Mouse (Mus musculus) erythroid progenitor cell, adult 5-6 weeks (primary cell): ENCODE data around the gene Nsun4. TPM values are rescaled to one million over a fixed set of nuclear protein-coding genes. Genes with fewer than 3 reads are reported as not detected.
A peak's percentile ranks its signal among the peaks of the same experiment; 100 is the strongest.

ENCODE experiments used
- ATAC-seq: replicated peaks from 2 replicates; pipeline ENCODE4 v1.8.0; 2016; ENCODE audit warnings: moderate number of reproducible peaks, mild to moderate bottlenecking, moderate TSS enrichment, inconsistent platforms; ENCODE audit not compliant: poor library complexity, low FRiP score, severe bottlenecking
- total RNA-seq, 2 experiments: library from RNA; stranded (forward) in 1 of 2; stranded (reverse) in 1 of 2; fragments of 150-400 nt in 1 of 2; fragments of 186-747, 209-891 nt in 1 of 2; gene quantifications; 2 replicates each; pipeline versions ENCODE4 v1.2.3 to v1.2.4; 2015 to 2017; ENCODE audit warnings: low replicate concordance in 2 of 2

Gene Nsun4
- total RNA-seq (2015; ENCODE audit: low replicate concordance) (0.84 and 3.6 TPM in 2 replicates), total RNA-seq (2017; ENCODE audit: low replicate concordance) (1.4 and 2.1 TPM in 2 replicates)

DNA sequence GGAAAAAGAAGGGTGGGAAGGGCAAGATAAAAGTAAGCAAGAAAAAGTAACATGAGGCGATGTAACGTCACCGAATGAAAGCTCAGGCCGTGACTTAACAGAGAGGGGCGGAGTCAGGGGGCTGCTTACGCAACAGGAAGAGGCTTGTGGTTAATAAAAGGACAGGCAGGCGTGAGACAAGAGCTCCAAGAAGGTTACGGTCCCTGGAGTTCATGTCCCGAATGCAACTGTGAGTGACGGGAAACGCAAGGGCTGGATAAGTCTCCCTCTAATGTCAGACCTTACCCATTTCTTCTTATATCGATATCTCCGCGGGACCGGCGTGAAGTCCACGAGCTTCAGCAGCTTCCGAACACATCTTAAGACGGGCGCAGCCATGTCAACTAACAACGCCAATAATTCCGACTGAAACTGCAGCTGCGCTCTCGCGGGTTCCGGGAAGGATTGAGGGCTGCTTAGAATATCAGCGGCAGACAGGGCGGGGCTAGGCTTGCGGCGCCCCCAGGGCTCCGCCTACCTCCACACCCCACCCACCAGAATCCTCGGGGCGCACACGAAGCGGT, at the start of gene Nsun4:
TSS of gene Nsun4 (minus strand) at position 478 of the 563 bp plus-strand sequence.
- ATAC-seq = peak; percentile 98

DNA sequence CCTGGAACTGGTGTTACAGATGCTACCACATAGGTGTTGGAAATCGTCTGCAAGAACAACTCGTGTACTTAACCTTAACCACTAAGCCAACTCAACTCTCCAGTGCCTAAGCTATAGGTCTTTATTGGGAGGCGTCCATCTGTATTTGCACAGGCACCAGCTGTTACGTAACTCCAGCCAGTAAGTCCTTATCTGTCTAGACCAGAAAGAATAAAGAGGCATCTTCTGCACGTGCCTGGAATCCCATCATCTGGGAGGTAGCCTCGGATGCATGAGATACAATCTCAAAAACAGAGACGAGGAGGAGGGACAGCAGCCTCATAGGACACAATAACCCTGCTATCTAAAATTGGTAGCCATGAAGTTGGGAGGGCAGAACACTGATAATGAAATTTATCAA, 47.3 kb upstream of the Nsun4 start:
- peak; percentile 85 for ATAC-seq

DNA sequence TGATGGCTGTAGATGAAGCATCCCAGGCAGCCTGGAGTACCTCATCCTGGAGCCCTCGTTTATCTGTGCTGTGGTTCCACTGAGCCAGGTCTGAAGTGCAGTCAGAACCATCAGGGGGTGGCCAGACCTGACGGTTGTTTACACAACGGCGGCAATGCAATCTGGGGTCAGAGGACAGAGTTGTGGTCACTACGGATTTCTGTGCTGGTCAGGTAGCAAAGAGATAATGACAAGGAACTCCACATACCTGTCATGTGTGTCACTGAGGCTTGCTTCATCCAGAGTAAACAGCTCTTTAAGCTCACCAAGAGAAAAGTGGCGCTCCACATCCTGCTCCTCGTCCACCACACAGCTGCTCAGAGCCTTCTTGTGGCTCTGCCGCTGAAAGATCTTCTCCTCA, 43.5 kb upstream of the Nsun4 start:
- no peak for ATAC-seq

DNA sequence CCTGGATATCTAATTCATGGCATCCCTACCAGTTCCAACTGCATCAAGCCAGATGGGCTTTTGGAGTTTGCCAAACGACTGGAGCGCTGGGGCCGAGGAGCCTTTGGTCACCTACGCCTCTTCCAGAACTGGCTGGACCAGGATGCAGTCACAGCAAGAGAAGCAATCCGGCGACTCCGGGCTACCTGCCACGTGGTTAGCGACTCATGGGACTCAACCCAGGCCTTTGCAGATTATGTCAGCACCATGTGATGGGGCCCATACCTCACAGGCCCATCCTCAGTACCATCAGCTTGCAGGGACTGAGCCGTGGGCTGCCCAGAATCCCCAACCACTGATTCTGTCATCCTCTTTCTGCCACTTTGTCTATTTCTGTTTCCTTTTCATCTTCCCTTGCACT, 42.6 kb upstream of the Nsun4 start:
- no peak for ATAC-seq

DNA sequence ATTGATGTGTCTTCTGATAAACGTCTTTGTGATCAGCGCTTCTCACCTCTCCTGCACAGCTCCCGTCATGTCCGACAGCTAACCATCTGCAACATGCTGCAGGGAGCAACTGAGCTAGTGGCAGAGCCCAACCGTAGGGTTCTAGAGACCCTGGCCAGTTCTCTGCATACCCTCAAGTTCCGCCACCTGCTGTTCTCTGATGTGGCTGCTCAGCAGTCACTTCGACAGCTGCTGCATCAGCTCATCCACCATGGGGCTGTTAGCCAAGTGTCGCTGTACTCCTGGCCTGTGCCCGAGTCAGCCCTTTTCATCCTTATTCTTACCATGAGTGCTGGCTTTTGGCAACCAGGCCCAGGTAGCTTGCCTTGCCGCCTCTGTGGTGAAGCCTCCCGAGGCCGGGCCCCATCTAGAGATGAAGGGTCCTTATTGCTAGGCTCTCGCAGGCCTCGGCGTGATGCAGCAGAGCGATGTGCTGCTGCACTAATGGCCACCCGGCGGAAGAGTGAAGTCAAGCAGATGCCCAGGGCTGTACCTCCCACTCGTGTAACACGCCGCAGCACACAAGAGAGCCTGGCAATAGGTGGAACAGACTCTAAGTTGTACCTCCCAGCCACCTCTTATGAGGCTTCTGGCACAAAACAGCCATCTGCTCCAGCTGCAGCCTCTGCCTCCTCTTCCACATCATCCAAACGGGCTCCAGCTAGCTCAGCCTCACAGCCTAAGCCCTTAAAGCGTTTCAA, 35.0 kb upstream of the Nsun4 start:
- ATAC-seq = no peak

DNA sequence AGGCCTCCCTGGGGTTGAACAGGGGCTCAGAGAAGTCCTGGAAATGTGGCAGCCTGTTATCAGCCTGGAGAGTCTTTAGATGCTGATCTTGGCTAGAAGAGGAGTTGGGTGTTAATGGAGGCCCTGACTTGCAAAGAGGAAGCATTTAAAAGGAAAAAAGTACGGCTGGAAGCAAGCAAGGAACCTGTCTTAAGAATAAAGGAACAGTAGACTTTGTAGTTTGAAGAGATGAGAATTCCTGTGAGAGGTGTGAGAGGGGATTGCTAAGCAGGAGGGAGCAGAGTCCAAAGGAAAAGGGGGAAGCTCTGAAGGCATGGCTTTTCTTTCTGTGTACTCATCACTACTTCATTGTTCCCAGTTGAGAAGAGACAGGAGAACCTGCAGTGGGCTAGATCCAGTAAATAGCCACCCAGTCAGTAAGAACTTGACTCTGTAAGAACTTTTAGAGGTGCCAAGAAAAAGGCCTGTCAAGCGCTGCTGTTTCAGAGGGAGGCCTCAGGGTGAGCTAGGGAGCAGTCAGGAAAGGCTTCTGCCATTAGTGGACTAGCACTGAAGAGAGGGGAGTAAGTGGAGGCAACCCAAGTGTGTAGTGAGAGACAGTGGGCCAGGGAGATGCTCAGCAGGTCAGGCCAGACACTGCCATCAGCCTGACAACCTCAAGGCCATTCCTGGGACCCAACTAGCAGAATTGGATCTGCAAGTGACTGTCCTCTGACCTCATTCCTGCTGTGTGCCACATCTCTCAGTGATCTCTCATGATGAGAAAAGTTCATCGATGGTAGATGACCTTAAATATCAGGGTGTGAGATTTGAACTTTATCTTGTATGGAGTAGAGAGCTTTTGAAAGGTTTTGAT, 23.8 kb upstream of the Nsun4 start:
- ATAC-seq = no peak

DNA sequence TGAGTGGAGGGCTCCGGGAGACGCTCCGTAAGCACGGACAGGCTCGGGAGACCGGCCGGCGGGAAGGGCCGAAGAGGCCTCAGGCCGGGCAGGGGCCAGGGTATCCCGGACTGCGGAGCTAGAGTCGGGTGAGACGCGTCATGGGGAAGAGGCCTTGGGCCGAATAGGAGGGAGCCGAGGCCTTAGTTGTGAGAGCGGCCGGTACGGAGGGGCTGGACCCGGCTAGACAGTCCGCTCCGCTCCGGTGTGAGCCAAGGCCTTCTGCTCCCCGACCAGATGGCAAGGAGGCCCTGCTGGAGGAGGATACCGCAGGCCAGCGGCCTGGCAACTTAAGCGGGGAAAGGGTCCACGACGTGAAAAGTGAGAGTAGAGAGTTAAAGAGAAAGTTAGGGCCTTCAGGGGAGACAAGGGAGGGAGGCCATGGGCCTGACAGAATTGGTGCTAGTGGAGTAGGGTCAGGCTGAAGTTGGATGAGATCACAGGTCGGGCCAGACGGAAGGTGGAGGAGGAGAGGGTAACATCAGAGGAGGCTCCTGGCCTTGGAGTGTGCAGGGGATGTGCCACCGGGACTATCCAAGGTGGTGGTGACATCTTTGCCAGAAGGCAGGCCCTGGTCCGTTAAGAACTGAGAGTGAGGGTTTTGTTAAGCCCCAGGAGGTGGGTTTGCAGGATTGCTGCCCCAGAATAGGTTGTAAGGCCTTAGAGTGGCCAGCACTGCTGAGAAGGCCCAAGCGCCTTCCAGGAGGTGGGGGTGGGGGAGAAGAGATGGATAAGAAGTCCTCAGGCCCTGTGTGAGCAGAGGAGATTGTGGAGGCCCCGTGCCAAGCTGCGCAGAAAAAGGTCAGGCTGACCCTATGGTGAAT, 22.9 kb upstream of the Nsun4 start:
- peak; percentile 28 for ATAC-seq

DNA sequence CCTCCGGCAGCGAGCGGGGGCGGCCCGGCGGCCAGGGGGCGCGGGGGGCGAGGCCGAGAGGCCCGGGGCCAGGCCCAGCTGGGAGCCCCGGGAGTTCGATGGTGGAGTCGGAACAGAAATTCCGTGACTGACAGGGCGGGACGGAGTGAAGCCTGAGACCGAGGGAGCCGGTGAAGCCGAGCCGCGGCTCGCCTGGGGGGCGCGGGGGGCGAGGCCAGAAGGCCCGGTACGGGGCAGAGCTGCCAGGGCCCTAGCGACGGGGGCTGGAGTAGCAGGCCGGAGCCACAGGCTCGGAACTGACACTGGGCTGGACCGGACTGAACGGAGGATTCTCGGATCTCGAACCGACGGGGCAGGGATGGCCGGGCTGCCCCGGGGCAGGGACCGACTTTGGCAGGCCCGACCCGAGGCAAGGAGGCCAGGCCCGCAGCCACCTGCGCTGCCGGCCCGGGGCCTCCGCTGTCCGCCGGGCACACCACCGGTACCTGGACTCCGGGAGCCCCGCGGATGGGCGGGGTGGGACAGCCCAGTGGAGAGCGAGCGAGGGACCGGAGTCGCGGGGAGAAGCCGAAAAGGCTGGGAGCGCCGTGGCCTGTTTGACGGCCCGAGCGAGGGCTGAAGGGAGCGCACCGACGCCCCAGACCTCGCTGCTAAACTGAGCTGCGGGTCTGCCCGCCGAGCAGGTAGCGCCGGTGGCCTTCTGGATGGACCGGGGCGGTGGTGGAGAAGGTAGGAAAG, 22.1 kb upstream of the Nsun4 start:
- peak; percentile 39 for ATAC-seq

DNA sequence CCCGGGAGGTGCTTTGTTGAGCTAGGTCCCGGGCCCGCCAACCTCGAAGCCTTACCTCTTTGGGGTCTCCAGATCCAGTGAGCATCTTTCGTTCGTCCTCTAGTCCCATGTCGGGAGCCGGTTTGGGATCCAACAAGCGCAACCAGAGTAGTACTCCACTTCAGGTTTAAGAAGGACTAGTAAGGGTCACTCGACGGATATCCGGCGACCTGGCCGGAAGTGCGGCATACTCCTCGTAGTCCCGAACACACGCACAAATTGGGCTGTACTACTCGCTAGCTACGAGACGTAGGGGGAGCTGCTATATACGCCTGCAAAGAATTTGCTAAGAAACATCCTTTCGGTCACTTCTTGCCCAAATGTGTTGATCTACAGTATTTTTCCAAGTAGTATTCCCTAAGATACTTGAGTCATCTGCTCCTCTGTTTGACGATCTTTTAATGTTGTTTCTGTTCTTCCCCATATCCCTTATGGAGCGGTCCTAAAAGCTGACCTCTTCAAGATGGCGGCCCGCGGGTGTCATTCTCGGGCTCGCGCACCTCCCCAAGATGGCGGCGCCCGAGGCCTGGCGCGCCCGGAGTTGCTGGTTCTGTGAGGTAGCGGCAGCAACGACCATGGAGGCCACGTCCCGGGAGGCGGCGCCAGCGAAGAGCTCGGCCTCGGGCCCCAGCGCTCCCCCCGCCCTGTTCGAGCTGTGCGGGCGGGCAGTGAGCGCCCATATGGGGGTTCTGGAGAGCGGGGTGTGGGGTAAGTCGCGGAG, 21.4 kb upstream of the Nsun4 start, which contains the start of the genes Uqcrh and Lrrc41:
TSS of gene Uqcrh (minus strand) at position 211 of the 760 bp plus-strand sequence.
TSS of gene Lrrc41 (plus strand) at position 409 of the 760 bp plus-strand sequence.
- peak; percentile 87 for ATAC-seq

DNA sequence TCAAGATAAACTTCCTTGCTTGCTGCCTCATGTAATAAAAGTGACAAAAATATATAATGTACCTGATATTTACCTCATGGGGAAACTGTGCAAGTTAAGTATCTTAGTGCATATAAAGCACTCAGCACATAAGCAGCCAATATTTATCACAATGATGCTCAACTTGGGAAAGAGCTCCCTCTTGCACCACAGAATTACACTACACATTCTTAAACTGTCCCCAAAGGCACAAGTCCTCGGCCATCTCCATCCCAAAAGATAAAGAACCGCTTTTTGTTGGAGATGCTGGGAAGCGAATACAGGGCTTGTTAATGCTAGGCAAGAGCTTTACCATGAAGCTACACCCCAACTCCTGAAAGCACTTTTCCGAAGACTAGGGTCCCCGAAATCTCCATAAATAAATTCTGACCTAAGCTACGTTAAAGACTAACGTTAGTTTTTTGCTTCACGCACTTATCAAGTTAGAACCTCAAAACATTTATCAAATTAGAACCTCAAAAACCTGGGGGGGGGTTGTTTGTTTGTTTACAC, 20.5 kb upstream of the Nsun4 start:
- peak; percentile 48 for ATAC-seq

DNA sequence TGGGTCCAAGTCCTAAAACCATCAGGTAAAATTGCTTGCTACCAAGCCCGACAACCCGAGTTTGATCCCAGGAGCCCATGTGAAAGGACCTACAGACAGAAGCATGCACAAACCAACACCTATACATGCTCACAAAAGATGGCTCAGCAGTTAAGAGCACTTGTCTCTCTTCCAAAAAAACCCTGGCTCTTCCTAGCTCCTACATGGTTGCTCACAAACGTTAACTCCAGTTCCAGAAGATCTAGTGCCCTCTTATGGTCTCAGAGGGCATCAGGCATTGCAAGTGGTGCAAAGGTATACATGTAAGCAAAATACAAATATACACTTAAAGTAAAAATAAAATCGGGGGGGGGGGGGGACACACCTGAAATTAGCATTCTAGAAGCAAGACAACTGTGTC, 19.5 kb upstream of the Nsun4 start:
- no peak for ATAC-seq

DNA sequence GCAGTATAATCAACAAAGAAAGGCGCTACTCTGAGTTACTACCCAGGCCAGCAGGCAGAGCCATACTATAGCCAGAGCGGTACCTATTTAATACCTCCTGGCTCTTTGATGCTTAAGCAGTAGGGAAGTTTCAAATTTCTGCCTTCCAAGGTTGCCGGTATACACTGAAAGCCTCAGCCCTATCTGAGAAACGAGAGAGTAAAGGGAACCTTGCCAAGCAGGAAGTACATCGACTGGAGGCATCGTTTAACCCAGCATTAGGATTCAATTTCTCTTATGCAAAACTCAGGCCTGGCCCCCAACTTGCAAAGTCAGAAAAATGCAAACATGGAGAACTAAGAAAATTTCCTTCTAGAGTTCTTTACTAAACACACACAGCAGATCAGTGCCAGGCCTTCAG, 16.4 kb upstream of the Nsun4 start:
- ATAC-seq = no peak

DNA sequence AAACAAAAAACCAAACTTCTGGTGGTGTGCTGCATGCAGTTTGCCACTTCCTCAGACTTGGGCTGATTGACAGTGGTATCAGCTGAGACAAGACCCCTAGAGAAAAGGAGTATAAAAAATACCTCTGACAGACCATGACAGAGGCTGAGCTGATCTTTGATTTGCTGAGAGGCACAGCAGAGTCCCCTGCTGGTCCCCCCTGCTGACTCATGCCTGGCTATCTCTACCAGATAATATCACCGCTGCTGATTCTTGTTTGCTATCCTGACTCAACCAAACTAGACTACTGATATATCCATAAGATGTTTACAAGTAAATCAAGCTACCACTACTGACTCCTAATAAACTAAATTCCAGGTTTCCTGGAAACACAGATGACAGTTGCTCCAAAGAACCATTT, 10.2 kb upstream of the Nsun4 start:
- no peak for ATAC-seq

DNA sequence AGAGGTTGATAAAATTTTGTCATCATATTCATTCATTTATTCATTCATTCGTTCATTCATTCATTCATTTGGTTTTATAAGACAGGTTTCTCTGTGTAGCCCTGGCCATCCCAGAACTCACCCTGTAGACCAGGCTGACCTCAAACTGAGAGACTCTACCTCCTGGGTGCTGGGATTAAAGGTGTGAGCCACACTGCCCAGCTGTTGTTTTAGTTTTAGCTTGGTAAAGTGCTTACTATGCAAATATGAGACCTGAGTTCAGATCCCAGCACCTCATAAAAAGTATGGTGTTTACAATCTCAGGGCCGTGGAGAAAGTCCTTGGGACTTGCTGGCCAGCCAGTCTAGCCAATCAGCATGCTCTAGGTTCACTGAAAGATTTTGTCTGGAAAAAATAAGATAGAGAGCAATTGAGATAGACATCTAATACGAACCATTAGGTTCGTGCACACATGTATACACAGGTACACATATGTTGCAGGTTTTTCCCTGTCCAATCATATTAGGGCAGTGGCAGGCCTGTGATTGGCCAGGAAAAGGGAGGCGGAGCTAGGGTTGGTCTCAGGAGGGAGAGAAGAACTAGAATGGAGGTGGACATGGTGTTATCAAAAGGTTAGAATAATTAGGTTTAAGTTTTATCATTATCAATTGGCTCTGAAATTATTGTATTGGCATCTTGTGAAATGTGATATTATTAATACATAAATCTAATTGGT, 5.5 kb upstream of the Nsun4 start:
- ATAC-seq = no peak

DNA sequence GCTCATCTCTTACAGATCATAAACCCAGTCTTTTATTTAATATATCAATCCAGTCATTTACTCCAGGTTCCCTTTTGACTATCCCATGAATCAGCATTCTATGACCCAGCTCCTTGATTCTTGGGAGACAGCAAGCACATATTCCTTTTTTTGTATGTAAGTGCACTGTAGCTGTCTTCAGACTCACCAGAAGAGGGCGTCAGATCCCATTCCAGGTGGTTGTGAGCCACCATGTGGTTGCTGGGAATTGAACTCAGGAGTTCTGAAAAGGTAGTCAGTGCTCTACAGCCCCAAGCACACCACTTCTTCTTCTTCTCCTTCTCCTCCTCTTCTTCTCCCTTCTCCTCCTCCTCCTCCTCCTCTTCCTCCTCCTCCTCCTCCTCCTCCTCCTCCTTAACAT, 3.9 kb upstream of the Nsun4 start:
- ATAC-seq = no peak

DNA sequence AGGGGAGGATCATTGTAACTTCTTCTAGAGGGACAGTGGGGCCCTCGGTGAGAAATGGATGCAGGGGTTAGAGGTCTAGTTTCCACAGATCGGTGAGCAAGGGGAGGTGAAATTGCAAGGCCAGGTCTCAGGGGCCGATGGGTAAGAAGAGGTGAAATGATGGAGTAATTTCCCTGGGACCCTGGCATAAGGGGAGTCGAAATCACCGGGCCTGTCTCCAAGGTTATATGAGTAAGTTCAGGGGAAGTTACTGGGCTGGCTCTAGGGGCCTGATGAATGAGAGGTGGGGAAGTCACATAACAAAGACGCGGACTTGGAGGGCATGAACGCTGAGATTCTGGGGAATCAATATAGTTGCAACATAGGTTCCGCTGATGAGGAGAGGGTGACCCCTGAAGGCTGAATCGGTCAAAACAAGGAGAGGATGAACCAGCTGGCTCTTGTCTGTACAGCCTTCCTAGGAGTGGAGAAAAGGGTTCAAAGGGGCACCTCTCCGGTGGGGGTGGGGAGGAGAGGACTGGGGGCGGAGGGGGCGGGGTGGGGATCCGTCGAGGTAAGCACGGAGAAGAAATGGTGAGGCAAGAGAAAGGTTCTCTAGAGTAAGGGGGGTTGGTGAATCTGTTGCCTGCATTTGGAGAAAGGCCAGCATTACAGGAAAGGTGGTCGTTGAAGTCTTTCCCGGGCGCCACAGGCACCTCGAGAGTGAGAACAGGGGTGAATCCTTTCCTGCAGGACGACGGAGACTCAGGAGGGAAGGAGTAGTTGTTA, 966 bp downstream of the Nsun4 start:
- peak; percentile 39; the same call in 1 of the 2 replicates for ATAC-seq

DNA sequence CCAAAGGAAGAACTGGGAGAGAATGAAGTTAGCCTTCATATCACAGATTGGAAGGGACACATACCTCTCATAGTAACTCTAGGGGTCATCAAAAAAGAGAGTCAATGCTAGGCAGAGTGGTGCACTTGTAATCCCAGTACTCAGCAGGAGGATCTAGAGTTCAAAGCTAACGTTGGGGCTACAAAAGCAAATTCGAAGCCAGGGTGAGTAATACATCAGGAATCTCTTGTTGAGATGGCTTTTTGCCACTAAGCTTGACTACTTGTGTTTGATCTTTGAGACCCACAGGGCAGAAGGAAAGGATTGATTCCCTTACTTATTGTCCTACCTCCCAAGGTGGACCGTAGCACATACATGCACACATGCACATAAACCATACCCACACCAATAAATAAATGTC, 4.5 kb downstream of the Nsun4 start:
- no peak for ATAC-seq
